Mouse (Mus musculus) thymus, adult 18-20 months (tissue): ENCODE measurements around the gene Omp.

Source experiments
- DNase-seq, 2 experiments: peaks; one replicate each; pipeline ENCODE4 v3.0.0; 2022; ENCODE audit warnings: mixed read lengths in 2 of 2

Gene Omp

GRCm38 (mm10) chr7:98097557-98097956 lies 47.7 kb downstream of the Omp start:
- no peak for DNase-seq

GRCm38 (mm10) chr7:98095852-98096251 lies 49.5 kb downstream of the Omp start:
- no peak for DNase-seq
